Mouse (Mus musculus): Measurements from ENCODE around the gene Znfx1. TPM values are rescaled to one million over a fixed set of nuclear protein-coding genes. Genes with fewer than 3 reads are reported as not detected.

Gene Znfx1
- total RNA-seq, 2 experiments from 2014 or later: 36.7 to 39.0 TPM

GRCm38 (mm10) chr2:167071641-167072601 lies 9.1 kb upstream of the Znfx1 start:
- DNase-seq (ENCODE audit: extremely low spot score in 1 of 2, low spot score in 1 of 2): peak; percentile 99 to 100

- DNase-seq (ENCODE audit: extremely low spot score in 1 of 2, low spot score in 1 of 2): no peak
Measured at GRCm38 (mm10) chr2:167071266-167071640, 8.4 kb upstream of the Znfx1 start.

- DNase-seq (ENCODE audit: extremely low spot score in 1 of 2, low spot score in 1 of 2): no peak
Measured at GRCm38 (mm10) chr2:167070341-167070740, 7.5 kb upstream of the Znfx1 start.

- DNase-seq (ENCODE audit: extremely low spot score in 1 of 2, low spot score in 1 of 2): no peak
Measured at GRCm38 (mm10) chr2:167067575-167067974, 4.8 kb upstream of the Znfx1 start.

GRCm38 (mm10) chr2:167066528-167067516 lies 4.0 kb upstream of the Znfx1 start:
- DNase-seq (ENCODE audit: extremely low spot score in 1 of 2, low spot score in 1 of 2): no peak

GRCm38 (mm10) chr2:167066031-167066430 lies 3.2 kb upstream of the Znfx1 start:
- DNase-seq (ENCODE audit: extremely low spot score in 1 of 2, low spot score in 1 of 2): no peak

GRCm38 (mm10) chr2:167064601-167065295 lies 1.9 kb upstream of the Znfx1 start:
- DNase-seq (ENCODE audit: extremely low spot score in 1 of 2, low spot score in 1 of 2): no peak

- no peak for DNase-seq (ENCODE audit: extremely low spot score in 1 of 2, low spot score in 1 of 2)
Measured at GRCm38 (mm10) chr2:167063906-167064496, 1.2 kb upstream of the Znfx1 start.

GRCm38 (mm10) chr2:167062497-167062911 lies 311 bp downstream of the Znfx1 start:
- peak in 1 of 2 experiments; percentile 62 for DNase-seq (ENCODE audit: extremely low spot score in 1 of 2, low spot score in 1 of 2)

- no peak for DNase-seq (ENCODE audit: extremely low spot score in 1 of 2, low spot score in 1 of 2)
Measured at GRCm38 (mm10) chr2:167061381-167062034, 1.3 kb downstream of the Znfx1 start.

GRCm38 (mm10) chr2:167060761-167061160 lies 2.1 kb downstream of the Znfx1 start:
- DNase-seq (ENCODE audit: extremely low spot score in 1 of 2, low spot score in 1 of 2): no peak

- no peak for DNase-seq (ENCODE audit: extremely low spot score in 1 of 2, low spot score in 1 of 2)
Measured at GRCm38 (mm10) chr2:167060360-167060759, 2.5 kb downstream of the Znfx1 start.

GRCm38 (mm10) chr2:167059960-167060359 lies 2.9 kb downstream of the Znfx1 start:
- DNase-seq (ENCODE audit: extremely low spot score in 1 of 2, low spot score in 1 of 2): no peak

- no peak for DNase-seq (ENCODE audit: extremely low spot score in 1 of 2, low spot score in 1 of 2)
Measured at GRCm38 (mm10) chr2:167059536-167059935, 3.3 kb downstream of the Znfx1 start.

- no peak for DNase-seq (ENCODE audit: extremely low spot score in 1 of 2, low spot score in 1 of 2)
Measured at GRCm38 (mm10) chr2:167058814-167059387, 3.9 kb downstream of the Znfx1 start.

GRCm38 (mm10) chr2:167058201-167058600 lies 4.6 kb downstream of the Znfx1 start:
- no peak for DNase-seq (ENCODE audit: extremely low spot score in 1 of 2, low spot score in 1 of 2)

GRCm38 (mm10) chr2:167056942-167057323 lies 5.9 kb downstream of the Znfx1 start:
- no peak for DNase-seq (ENCODE audit: extremely low spot score in 1 of 2, low spot score in 1 of 2)

GRCm38 (mm10) chr2:167056210-167056941 lies 6.4 kb downstream of the Znfx1 start:
- DNase-seq (ENCODE audit: extremely low spot score in 1 of 2, low spot score in 1 of 2): no peak
